In the genomic region with DNA sequence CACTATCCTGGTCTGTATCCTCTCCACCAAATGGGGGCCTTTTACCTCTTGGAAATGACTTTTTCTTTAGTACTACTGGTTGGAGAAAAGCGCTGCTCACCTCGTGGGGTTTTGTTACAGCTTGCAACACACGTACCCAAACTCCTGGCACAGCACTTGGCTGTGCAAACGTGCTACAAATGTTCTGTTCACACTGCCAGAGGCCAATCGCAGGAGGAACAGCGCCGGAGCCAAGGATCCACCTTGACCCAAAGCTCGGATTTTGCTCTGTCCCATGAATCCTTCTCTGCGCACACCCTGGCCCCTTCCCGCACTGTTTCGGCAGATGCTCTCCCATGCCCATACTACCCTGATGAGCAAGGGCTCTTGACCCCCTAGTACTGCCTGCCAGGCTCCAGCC, we compare ENCODE assay signal across 10 mouse cellular contexts. TPM values are rescaled to one million over a fixed set of nuclear protein-coding genes. Genes with fewer than 3 reads are reported as not detected.
DNase-seq lines count a peak whose midpoint lies in the region; ATAC-seq and TF ChIP-seq lines count a peak whose summit lies in the region.
"Had no signal": no experiment of that assay in that cellular context is flagged by ENCODE, and none has a peak within 500 bp of the region (broad histone marks: within the 10 kb centered on the region; RNA-seq: fewer than 3 reads in every experiment).

No protein-coding gene starts in this region.

- H3K79me2 ChIP-seq in liver, adult 2 months (ENCODE audit: control insufficient read depth, insufficient read depth, low read length) = no peaks in the 10 kb centered on the region

- H3K4me2 ChIP-seq in forebrain, embryonic 13.5 days = no peak overlapping the region
- no peak overlapping the region for H3K4me2 ChIP-seq in forebrain, embryonic 16.5 days (ENCODE audit: low read length)
- peak overlapping the region; percentile 37 for H3K4me2 ChIP-seq in intestine, embryonic 14.5 days (ENCODE audit: low read length)
- peak overlapping the region; percentile 20; the same call in 1 of the 2 replicates for H3K4me2 ChIP-seq in neural tube, embryonic 12.5 days (replicated peaks)

- no peaks in the 10 kb centered on the region for H3K4me1 ChIP-seq in forebrain, embryonic 13.5 days
- H3K4me1 ChIP-seq in forebrain, embryonic 16.5 days (replicated peaks; ENCODE audit: control insufficient read depth, insufficient read depth, low read length) = no peaks in the 10 kb centered on the region; the same call in 1 of the 2 replicates
- H3K4me1 ChIP-seq in liver, adult 2 months (ENCODE audit: control insufficient read depth, insufficient read depth, low read length) = peaks cover 11% of the 10 kb centered on the region
- H3K4me1 ChIP-seq in intestine, embryonic 14.5 days (replicated peaks; ENCODE audit: control insufficient read depth, insufficient read depth, low read length) = no peaks in the 10 kb centered on the region
- H3K4me1 ChIP-seq in neural tube, embryonic 12.5 days = peaks cover 4% of the 10 kb centered on the region; the same call in 1 of the 2 replicates

- H3K36me3 ChIP-seq in forebrain, embryonic 13.5 days (ENCODE audit: poor library complexity, severe bottlenecking) = peaks cover 18% of the 10 kb centered on the region
- no peaks in the 10 kb centered on the region; the same call in 1 of the 2 replicates for H3K36me3 ChIP-seq in forebrain, embryonic 16.5 days (ENCODE audit: control insufficient read depth, insufficient read depth)
- H3K36me3 ChIP-seq in liver, adult 2 months (ENCODE audit: control insufficient read depth, insufficient read depth, low read length) = peaks cover 10% of the 10 kb centered on the region
- peaks cover 20% of the 10 kb centered on the region for H3K36me3 ChIP-seq in intestine, embryonic 14.5 days (ENCODE audit: control insufficient read depth, insufficient read depth, low read length)
- H3K36me3 ChIP-seq in neural tube, embryonic 12.5 days = peaks cover 11% of the 10 kb centered on the region

- no peak overlapping the region for H3K27ac ChIP-seq in forebrain, embryonic 13.5 days
- H3K27ac ChIP-seq in forebrain, embryonic 16.5 days (ENCODE audit: low read length) = no peak overlapping the region
- H3K27ac ChIP-seq in liver, adult 2 months (replicated peaks; ENCODE audit: insufficient read depth, low read depth, low read length) = peak overlapping the region; percentile 98
- H3K27ac ChIP-seq in intestine, embryonic 14.5 days (ENCODE audit: low read depth) = no peak overlapping the region
- no peak overlapping the region for H3K27ac ChIP-seq in neural tube, embryonic 12.5 days

- peak; percentile 31; the same call in 1 of the 2 replicates for TF ChIP-seq POLR2A in liver, adult 2 months (IDR thresholded peaks at IDR 0.05; ENCODE audit: extremely low read depth, insufficient read depth, low read length)

- peaks cover 15% of the 10 kb centered on the region for H3K27me3 ChIP-seq in forebrain, embryonic 13.5 days
- H3K27me3 ChIP-seq in forebrain, embryonic 16.5 days (replicated peaks; ENCODE audit: control insufficient read depth, insufficient read depth, low read length) = 0 out of 2 replicates have a peak, but pooled peaks cover 3% of the 10 kb centered on the region
- no peaks in the 10 kb centered on the region for H3K27me3 ChIP-seq in liver, adult 2 months (ENCODE audit: control insufficient read depth, insufficient read depth, low read length)
- peaks cover 18% of the 10 kb centered on the region for H3K27me3 ChIP-seq in intestine, embryonic 14.5 days (replicated peaks; ENCODE audit: control insufficient read depth, insufficient read depth, low read length)
- peaks cover 9% of the 10 kb centered on the region for H3K27me3 ChIP-seq in neural tube, embryonic 12.5 days (replicated peaks)

- 0 out of 2 replicates have a peak overlapping the region, but pooled peaks have one; percentile 34 for H3K9ac ChIP-seq in forebrain, embryonic 13.5 days
- H3K9ac ChIP-seq in forebrain, embryonic 16.5 days (replicated peaks; ENCODE audit: low read depth, low read length) = no peak overlapping the region; the same call in 1 of the 2 replicates
- H3K9ac ChIP-seq in liver, adult 2 months (ENCODE audit: low read depth, low read length) = peak overlapping the region; percentile 93
- no peak overlapping the region for H3K9ac ChIP-seq in intestine, embryonic 14.5 days (ENCODE audit: low read length)
- H3K9ac ChIP-seq in neural tube, embryonic 12.5 days = no peak overlapping the region

- H3K9me3 ChIP-seq in forebrain, embryonic 13.5 days (replicated peaks) = no peaks in the 10 kb centered on the region
- no peaks in the 10 kb centered on the region for H3K9me3 ChIP-seq in forebrain, embryonic 16.5 days (ENCODE audit: control insufficient read depth, low read length)
- H3K9me3 ChIP-seq in intestine, embryonic 14.5 days (ENCODE audit: control insufficient read depth, low read length) = no peaks in the 10 kb centered on the region
- no peaks in the 10 kb centered on the region for H3K9me3 ChIP-seq in neural tube, embryonic 12.5 days
- H3K9me3 ChIP-seq: megakaryocyte, embryonic 14.5 days had no signal

- no peak for TF ChIP-seq CTCF in liver, adult 2 months (IDR thresholded peaks at IDR 0.05; ENCODE audit: low read depth, low read length)

- H3K4me3 ChIP-seq in forebrain, embryonic 13.5 days = no peak overlapping the region
- no peak overlapping the region for H3K4me3 ChIP-seq in forebrain, embryonic 16.5 days (replicated peaks; ENCODE audit: low read length)
- peak overlapping the region; percentile 83 for H3K4me3 ChIP-seq in liver, adult 2 months (ENCODE audit: insufficient read depth, low read depth, low read length)
- H3K4me3 ChIP-seq in intestine, embryonic 14.5 days (ENCODE audit: low read depth, low read length) = no peak overlapping the region
- H3K4me3 ChIP-seq in neural tube, embryonic 12.5 days = no peak overlapping the region
- H3K4me3 ChIP-seq: megakaryocyte, embryonic 14.5 days had no signal

- DNase-seq in liver, adult 2 months (ENCODE audit: extremely low read depth, low read depth, low spot score) = peak; percentile 72
- DNase-seq in liver = no peak
- no peak for DNase-seq in intestine, embryonic 14.5 days (ENCODE audit: low spot score)
- no peak for DNase-seq in retina, embryonic 14.5 days (ENCODE audit: low spot score)
- DNase-seq in spleen, postnatal 10 days (ENCODE audit: low spot score in 2 of 2) = no peak

- 50% methylated on average over 11 of the region's 11 CpGs for WGBS in forebrain, embryonic 13.5 days
- WGBS in forebrain, embryonic 16.5 days = 49% methylated on average over 11 of the region's 11 CpGs
- 9% methylated on average over 11 of the region's 11 CpGs for WGBS in liver, adult 2 months
- 47% methylated on average over 11 of the region's 11 CpGs for WGBS in intestine, embryonic 14.5 days
- WGBS in neural tube, embryonic 12.5 days = 51% methylated on average over 11 of the region's 11 CpGs

- ATAC-seq in forebrain, embryonic 13.5 days = no peak
- ATAC-seq in forebrain, embryonic 16.5 days = no peak
- 0 out of 2 replicates have a peak, but pooled peaks have one; percentile 6 for ATAC-seq in intestine, embryonic 14.5 days (replicated peaks; ENCODE audit: low FRiP score, low TSS enrichment, low read depth)
- no peak for ATAC-seq in neural tube, embryonic 12.5 days (ENCODE audit: low FRiP score, low read depth)
- ATAC-seq: activated CD4-positive, CD25-positive, alpha-beta regulatory T cell, adult 4 months had no signal

RNA-seq across cellular contexts. Expression of a gene that starts 0.5 kb away (rescaled TPM):
- 0.52 and 0.58 TPM in 2 replicates for polyA plus RNA-seq in forebrain, embryonic 13.5 days (2015; fragmentation: Nextera tagmentation; extraction: Ambion mirVana)
- 0.93 and 1.1 TPM in 2 replicates for polyA plus RNA-seq in forebrain, embryonic 16.5 days (2015; fragmentation: Nextera tagmentation; extraction: Ambion mirVana)
- 3,482 and 4,252 TPM in 2 replicates for total RNA-seq in liver, adult 2 months (2014; rRNA removed)
- 4,950 and 5,107 TPM in 2 replicates for polyA plus RNA-seq in liver, adult 2 months (2012; rRNA removed)
- 0.23 and 1.5 TPM in 2 replicates for polyA plus RNA-seq in intestine, embryonic 14.5 days (2014; fragmentation: Nextera tagmentation; extraction: Ambion mirVana)
- 0.43 and 0.49 TPM in 2 replicates for polyA plus RNA-seq in neural tube, embryonic 12.5 days (2016; fragmentation: Nextera tagmentation; extraction: Ambion mirVana)

RNA-seq across cellular contexts. Expression of a gene that starts 17.2 kb away (rescaled TPM):
- 18.9 and 21.3 TPM in 2 replicates for polyA plus RNA-seq in forebrain, embryonic 13.5 days (2015; fragmentation: Nextera tagmentation; extraction: Ambion mirVana)
- 22.7 and 24.6 TPM in 2 replicates for polyA plus RNA-seq in forebrain, embryonic 16.5 days (2015; fragmentation: Nextera tagmentation; extraction: Ambion mirVana)
- 39.5 and 46.4 TPM in 2 replicates for total RNA-seq in liver, adult 2 months (2014; rRNA removed)
- 94.8 and 104 TPM in 2 replicates for polyA plus RNA-seq in liver, adult 2 months (2012; rRNA removed)
- 18.3 and 20.8 TPM in 2 replicates for polyA plus RNA-seq in intestine, embryonic 14.5 days (2014; fragmentation: Nextera tagmentation; extraction: Ambion mirVana)
- polyA plus RNA-seq in neural tube, embryonic 12.5 days (2016; fragmentation: Nextera tagmentation; extraction: Ambion mirVana) = 35.8 and 36.9 TPM in 2 replicates

RNA-seq across cellular contexts. Expression of a gene that starts 23.5 kb away (rescaled TPM):
- 56.2 and 60.0 TPM in 2 replicates for polyA plus RNA-seq in forebrain, embryonic 13.5 days (2015; fragmentation: Nextera tagmentation; extraction: Ambion mirVana)
- polyA plus RNA-seq in forebrain, embryonic 16.5 days (2015; fragmentation: Nextera tagmentation; extraction: Ambion mirVana) = 61.9 and 64.5 TPM in 2 replicates
- 28.5 and 28.6 TPM in 2 replicates for total RNA-seq in liver, adult 2 months (2014; rRNA removed)
- polyA plus RNA-seq in liver, adult 2 months (2012; rRNA removed) = 38.3 and 40.7 TPM in 2 replicates
- 69.0 and 70.4 TPM in 2 replicates for polyA plus RNA-seq in intestine, embryonic 14.5 days (2014; fragmentation: Nextera tagmentation; extraction: Ambion mirVana)
- polyA plus RNA-seq in neural tube, embryonic 12.5 days (2016; fragmentation: Nextera tagmentation; extraction: Ambion mirVana) = 58.4 and 62.0 TPM in 2 replicates

RNA-seq across cellular contexts. Expression of a gene that starts 23.6 kb away (rescaled TPM):
- 85.4 and 103 TPM in 2 replicates for polyA plus RNA-seq in forebrain, embryonic 13.5 days (2015; fragmentation: Nextera tagmentation; extraction: Ambion mirVana)
- 87.5 and 96.6 TPM in 2 replicates for polyA plus RNA-seq in forebrain, embryonic 16.5 days (2015; fragmentation: Nextera tagmentation; extraction: Ambion mirVana)
- total RNA-seq in liver, adult 2 months (2014; rRNA removed) = 13.6 and 14.8 TPM in 2 replicates
- polyA plus RNA-seq in liver, adult 2 months (2012; rRNA removed) = 22.8 and 24.0 TPM in 2 replicates
- 85.6 and 88.5 TPM in 2 replicates for polyA plus RNA-seq in intestine, embryonic 14.5 days (2014; fragmentation: Nextera tagmentation; extraction: Ambion mirVana)
- polyA plus RNA-seq in neural tube, embryonic 12.5 days (2016; fragmentation: Nextera tagmentation; extraction: Ambion mirVana) = 89.5 and 107 TPM in 2 replicates

RNA-seq across cellular contexts. Expression of a gene that starts 35.0 kb away (rescaled TPM):
- 0.21 and 0.45 TPM in 2 replicates for polyA plus RNA-seq in forebrain, embryonic 13.5 days (2015; fragmentation: Nextera tagmentation; extraction: Ambion mirVana)
- polyA plus RNA-seq in forebrain, embryonic 16.5 days (2015; fragmentation: Nextera tagmentation; extraction: Ambion mirVana) = 0.39 TPM in 1 of 2 replicates, not detected in the other
- total RNA-seq in liver, adult 2 months (2014; rRNA removed) = not detected in 2 replicates
- polyA plus RNA-seq in liver, adult 2 months (2012; rRNA removed) = 0.06 TPM in 1 of 2 replicates, not detected in the other
- 0.69 and 0.74 TPM in 2 replicates for polyA plus RNA-seq in intestine, embryonic 14.5 days (2014; fragmentation: Nextera tagmentation; extraction: Ambion mirVana)
- 0.41 and 0.65 TPM in 2 replicates for polyA plus RNA-seq in neural tube, embryonic 12.5 days (2016; fragmentation: Nextera tagmentation; extraction: Ambion mirVana)
- polyA plus RNA-seq: activated CD4-positive, CD25-positive, alpha-beta regulatory T cell, adult 4 months had no signal

Comparison
In these comparisons a context has a peak if more than half of its experiments do, and no peak if none do; other contexts are left out.
1. H3K9ac ChIP-seq: peak in forebrain, embryonic 13.5 days (single experiment) and liver, adult 2 months (single experiment); none in forebrain, embryonic 16.5 days (single experiment), intestine, embryonic 14.5 days (single experiment) and neural tube, embryonic 12.5 days (single experiment).
2. H3K4me2 ChIP-seq: peak in intestine, embryonic 14.5 days (single experiment) and neural tube, embryonic 12.5 days (single experiment); none in forebrain, embryonic 13.5 days (single experiment) and forebrain, embryonic 16.5 days (single experiment).
3. RNA of a gene that starts 0.5 kb away (polyA plus RNA-seq): 4,950 to 5,107 TPM in liver, adult 2 months; 0.23 to 1.5 TPM in intestine, embryonic 14.5 days, 0.93 to 1.1 TPM in forebrain, embryonic 16.5 days, 0.52 to 0.58 TPM in forebrain, embryonic 13.5 days and 0.43 to 0.49 TPM in neural tube, embryonic 12.5 days; every median in the first group is over 1,000 times any median in the second.